Mouse (Mus musculus) C2C12 (cell line): Measurements from ENCODE around the gene Tgm1. TPM values are rescaled to one million over a fixed set of nuclear protein-coding genes. Genes with fewer than 3 reads are reported as not detected.

Source experiments
- H3K27me3 ChIP-seq: one replicate; pipeline ENCODE4 v1.6.1; 2011; ENCODE audit not compliant: control insufficient read depth, insufficient read depth, insufficient read length
- H3K36me3 ChIP-seq: one replicate; pipeline ENCODE4 v1.6.1; 2011; ENCODE audit not compliant: control insufficient read depth, insufficient read depth
- H3K4me3 ChIP-seq: one replicate; pipeline ENCODE4 v1.5.1; 2011; ENCODE audit warnings: mild to moderate bottlenecking, control low read depth; ENCODE audit not compliant: poor library complexity, insufficient read depth, severe bottlenecking
- H3K79me2 ChIP-seq: one replicate; pipeline ENCODE4 v1.6.1; 2011; ENCODE audit not compliant: control insufficient read depth, insufficient read depth
- H3K79me3 ChIP-seq: one replicate; pipeline ENCODE4 v1.6.1; 2011; ENCODE audit warnings: low read depth, control low read depth
- H3ac ChIP-seq: one replicate; pipeline ENCODE3; 2011; ENCODE audit warnings: low read depth; ENCODE audit not compliant: control insufficient read depth, insufficient read length
- CEBPB ChIP-seq: IDR thresholded peaks from one replicate; pipeline ENCODE4 v1.6.1; 2011; ENCODE audit warnings: low read depth, mild to moderate bottlenecking, control low read depth, moderate library complexity
- CTCF ChIP-seq: IDR thresholded peaks from one replicate; pipeline ENCODE4 v1.5.1; 2011; ENCODE audit not compliant: control insufficient read depth, insufficient read depth, insufficient read length
- FOSL1 ChIP-seq: IDR thresholded peaks from one replicate; pipeline ENCODE4 v1.8.0; 2011; ENCODE audit warnings: mild to moderate bottlenecking, low read length; ENCODE audit not compliant: poor library complexity, insufficient read depth, severe bottlenecking
- MAX ChIP-seq: IDR thresholded peaks from one replicate; pipeline ENCODE4 v1.6.1; 2011; ENCODE audit warnings: mild to moderate bottlenecking, control low read depth
- MYOD1 ChIP-seq: IDR thresholded peaks from one replicate; pipeline ENCODE4 v1.6.1; 2011; ENCODE audit warnings: low read depth; ENCODE audit not compliant: control insufficient read depth, insufficient read length
- MYOG ChIP-seq: IDR thresholded peaks from one replicate; pipeline ENCODE4 v1.6.1; 2011; ENCODE audit not compliant: control insufficient read depth, insufficient read length; ENCODE audit errors: extremely low read depth
- USF1 ChIP-seq: IDR thresholded peaks from one replicate; pipeline ENCODE4 v1.6.1; 2011; ENCODE audit warnings: low read depth, mild to moderate bottlenecking, control low read depth, moderate library complexity
- polyA plus RNA-seq: library from polyadenylated mRNA; unstranded; fragments of >200 nt; fragmentation: generic; extraction: Trizol; gene quantifications from one replicate; pipeline ENCODE4 v1.2.1, GENCODE M21; 2012; ENCODE audit warnings: missing spikeins

Gene Tgm1
- polyA plus RNA-seq, 1 experiment = 0.07 TPM

- Histone ChIP-seq H3K79me3 (no peaks in the 10 kb centered on the region), H3K36me3 (peaks cover 8% of the 10 kb centered on the region), H3K27me3 (no peaks in the 10 kb centered on the region), H3K79me2 (no peaks in the 10 kb centered on the region), H3K4me3 (no peak overlapping the region), H3ac (no peak overlapping the region)
- TF ChIP-seq USF1 (peak; percentile 56), MAX (peak; percentile 54), FOSL1 (peak; percentile 9), CEBPB (no peak), MYOG (no peak), MYOD1 (no peak), CTCF (no peak)
Measured at GRCm38 (mm10) chr14:55714893-55715292, 1.2 kb upstream of the Tgm1 start.

GRCm38 (mm10) chr14:55713007-55713728 lies 558 bp downstream of the Tgm1 start:
- TF ChIP-seq MAX = no peak
- no peak for TF ChIP-seq USF1
- Histone ChIP-seq H3K27me3 (no peaks in the 10 kb centered on the region), H3K36me3 (peaks cover 5% of the 10 kb centered on the region), H3K79me2 (no peaks in the 10 kb centered on the region), H3K79me3 (no peaks in the 10 kb centered on the region), H3K4me3 (no peak overlapping the region), H3ac (no peak overlapping the region)

GRCm38 (mm10) chr14:55711786-55712185 lies 1.9 kb downstream of the Tgm1 start:
- Histone ChIP-seq H3K79me3 (no peaks in the 10 kb centered on the region), H3K36me3 (peaks cover 1% of the 10 kb centered on the region), H3K79me2 (no peaks in the 10 kb centered on the region), H3ac (no peak overlapping the region), H3K27me3 (no peaks in the 10 kb centered on the region), H3K4me3 (no peak overlapping the region)
- TF ChIP-seq CEBPB (no peak), MYOG (no peak)

DNA sequence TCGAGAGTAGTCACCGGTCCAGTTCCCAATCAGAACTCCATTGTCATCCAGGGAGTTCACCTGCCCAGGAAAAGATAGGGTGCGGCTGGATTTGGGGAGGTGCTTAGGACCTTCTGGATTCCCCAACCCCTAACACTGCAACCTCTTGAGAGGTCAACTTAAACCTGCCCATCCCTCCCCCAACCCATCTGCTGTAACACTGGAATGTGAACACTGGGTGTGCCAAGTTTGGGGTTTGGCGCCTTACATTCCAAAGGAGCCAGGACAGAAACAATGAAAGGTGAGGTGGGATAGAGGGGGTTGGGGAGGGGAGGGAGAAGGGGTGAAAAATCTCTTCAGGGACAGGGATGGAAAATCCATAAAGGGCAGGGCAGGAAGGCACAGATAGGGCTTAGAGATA lies 4.2 kb downstream of the Tgm1 start:
- H3K79me2 ChIP-seq = no peaks in the 10 kb centered on the region
- TF ChIP-seq CEBPB = no peak
- no peak for TF ChIP-seq MAX
- TF ChIP-seq CTCF = no peak
- no peak for TF ChIP-seq FOSL1
- TF ChIP-seq MYOD1 = no peak
- no peak for TF ChIP-seq MYOG
- no peak for TF ChIP-seq USF1
- no peaks in the 10 kb centered on the region for H3K27me3 ChIP-seq
- H3ac ChIP-seq = no peak overlapping the region
- H3K36me3 ChIP-seq = no peaks in the 10 kb centered on the region
- no peaks in the 10 kb centered on the region for H3K79me3 ChIP-seq
- H3K4me3 ChIP-seq = no peak overlapping the region

GRCm38 (mm10) chr14:55707397-55707796 lies 6.3 kb downstream of the Tgm1 start:
- H3K36me3 ChIP-seq = no peaks in the 10 kb centered on the region
- no peak overlapping the region for H3ac ChIP-seq
- no peaks in the 10 kb centered on the region for H3K79me3 ChIP-seq
- H3K79me2 ChIP-seq = no peaks in the 10 kb centered on the region
- H3K4me3 ChIP-seq = no peak overlapping the region
- no peak for TF ChIP-seq FOSL1
- TF ChIP-seq CTCF = no peak
- TF ChIP-seq MAX = no peak
- no peak for TF ChIP-seq USF1
- TF ChIP-seq MYOG = no peak
- TF ChIP-seq MYOD1 = no peak
- TF ChIP-seq CEBPB = no peak
- H3K27me3 ChIP-seq = peaks cover 3% of the 10 kb centered on the region

GRCm38 (mm10) chr14:55706051-55706600 lies 7.6 kb downstream of the Tgm1 start:
- Histone ChIP-seq H3K79me3 (no peaks in the 10 kb centered on the region), H3K79me2 (no peaks in the 10 kb centered on the region), H3K36me3 (no peaks in the 10 kb centered on the region), H3K27me3 (peaks cover 3% of the 10 kb centered on the region), H3ac (no peak overlapping the region), H3K4me3 (no peak overlapping the region)
- no peak for TF ChIP-seq CEBPB
- no peak for TF ChIP-seq MAX
- TF ChIP-seq USF1 = no peak
- no peak for TF ChIP-seq CTCF
- no peak for TF ChIP-seq MYOD1
- no peak for TF ChIP-seq MYOG
